Mouse (Mus musculus): Measurements from ENCODE around the gene Tmem246. TPM values are rescaled to one million over a fixed set of nuclear protein-coding genes. Genes with fewer than 3 reads are reported as not detected.

Gene Tmem246
- under 1 TPM in 1 of 2 experiments, not detected in 1; 0.18 TPM for total RNA-seq (2023)

DNA sequence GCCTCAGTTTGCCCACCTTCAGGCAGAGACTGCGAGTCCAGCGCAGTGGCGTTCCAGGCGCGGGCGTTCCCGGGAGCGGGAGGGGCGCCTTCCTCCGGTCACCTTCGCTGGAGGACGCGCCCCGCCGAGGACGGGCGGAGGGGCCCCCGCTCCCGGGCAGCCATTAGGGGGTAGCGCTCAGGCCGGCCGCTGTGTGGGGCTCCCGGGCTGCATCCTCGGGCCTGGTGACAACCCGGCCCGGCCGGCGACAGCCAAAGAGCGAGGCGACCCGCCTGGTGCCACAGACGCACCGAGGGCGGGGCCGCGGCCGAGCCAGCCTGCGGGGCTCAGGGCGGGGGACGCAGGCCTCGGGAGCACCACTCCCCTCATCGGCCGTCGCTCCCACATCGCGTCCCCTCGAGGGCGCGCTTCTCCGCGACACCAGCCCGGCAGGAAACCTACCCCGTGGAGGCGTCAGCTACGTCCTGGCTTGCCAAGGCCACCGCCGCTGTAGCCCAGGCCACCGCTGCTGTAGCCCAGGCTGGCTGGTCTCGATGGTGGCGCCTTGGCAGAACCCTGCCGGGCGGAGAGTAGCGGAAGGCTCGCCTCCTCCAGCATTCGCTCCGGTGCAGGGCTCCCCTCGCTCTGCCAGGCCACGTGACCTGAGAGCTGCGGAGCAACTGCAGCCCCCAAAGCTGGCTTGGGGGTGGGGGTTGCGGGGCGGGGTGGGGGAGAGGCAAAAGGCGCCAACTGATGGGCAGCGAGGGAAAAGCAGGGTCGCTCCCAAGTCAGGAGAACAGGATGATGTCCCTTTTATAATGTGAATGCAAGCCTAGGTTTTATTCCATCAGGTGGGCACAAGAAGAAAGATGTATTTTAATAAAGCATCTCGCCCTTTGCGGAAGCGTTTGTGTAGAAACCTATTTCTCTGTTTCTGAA lies at the start of gene Tmem246:
Gene Tmem246, minus strand, starts transcription at position 694 of the 918 bp plus-strand sequence.

DNA sequence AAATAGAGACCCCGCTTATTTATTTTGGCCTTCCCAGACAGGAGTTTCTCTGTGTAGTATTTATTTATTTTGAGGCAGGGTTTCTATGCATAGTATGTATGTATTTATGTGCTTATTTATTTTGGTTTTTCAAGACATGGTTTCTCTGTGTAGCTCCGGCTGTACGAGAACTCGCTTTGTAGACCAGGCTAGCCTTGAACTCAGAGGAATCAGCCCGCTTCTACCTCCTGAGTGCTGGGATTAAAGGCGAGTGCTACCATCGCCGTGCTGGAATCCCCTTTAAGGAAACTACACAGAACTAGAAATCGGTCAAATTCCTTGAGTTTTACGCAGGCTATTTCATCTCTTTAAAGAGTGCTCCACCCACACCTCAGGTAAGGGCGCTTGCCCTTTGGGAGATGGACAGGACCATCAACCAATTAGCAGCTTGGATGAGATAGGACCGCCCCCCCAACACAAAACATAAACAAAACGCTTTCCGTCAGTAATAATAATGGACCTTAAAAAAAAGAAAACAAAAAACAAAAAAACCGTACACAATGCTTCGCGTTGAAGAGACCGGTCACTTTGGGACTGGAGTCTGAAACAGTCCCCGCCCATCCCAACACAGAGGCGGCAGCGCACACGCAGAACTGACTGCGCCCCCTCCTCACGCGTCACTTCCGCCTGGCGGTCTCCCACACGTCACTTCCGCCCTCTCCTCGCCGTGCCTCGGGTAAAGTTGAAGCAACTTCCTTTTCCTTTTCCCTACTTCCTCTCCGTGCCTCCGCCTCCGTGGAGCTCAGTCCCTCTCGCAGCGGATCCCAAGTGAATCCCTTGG lies 33.9 kb upstream of the Tmem246 start, which contains the start of gene Rnf20:
Gene Rnf20, plus strand, starts transcription at position 688 of the 820 bp plus-strand sequence.

DNA sequence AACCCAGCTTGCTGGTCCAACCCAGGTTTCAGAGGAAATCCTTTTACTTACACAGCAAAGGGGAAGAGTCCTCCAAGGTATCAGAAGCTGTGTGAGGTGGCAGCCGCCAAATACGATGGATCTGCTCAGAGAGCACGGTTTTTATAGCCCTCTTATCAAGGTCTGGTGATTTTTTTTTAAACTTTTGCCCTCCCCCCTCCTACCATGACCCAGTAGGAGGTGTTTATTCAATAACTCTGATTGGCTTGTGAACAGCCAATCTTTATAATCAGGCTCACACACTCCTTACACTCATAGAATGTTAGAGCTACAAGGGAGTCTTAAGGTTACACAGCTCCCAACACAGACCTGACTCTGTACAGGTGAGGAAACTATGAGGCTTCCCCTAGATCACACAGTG lies 48.3 kb downstream of the Tmem246 start, which contains the start of gene Aldob:
Gene Aldob, minus strand, starts transcription at position 164 of the 400 bp plus-strand sequence.

Other genes with a start within 250 kb of the Tmem246 start
- gene Acnat2, start 189.7 kb downstream of the Tmem246 start, total RNA-seq (2023), result not detected
- not detected for gene Acnat1, start 124.0 kb downstream of the Tmem246 start, total RNA-seq (2023)
- gene Baat, start 91.3 kb downstream of the Tmem246 start, total RNA-seq (2023), result not detected
- gene Mrpl50, start 76.8 kb downstream of the Tmem246 start, total RNA-seq (2023), result 10 to 100 TPM; 13.2 to 13.3 TPM
- gene Zfp189, start 76.7 kb downstream of the Tmem246 start, total RNA-seq (2023), result 1 to 10 TPM; 3.8 to 6.0 TPM
- not detected for gene Aldob, start 48.3 kb downstream of the Tmem246 start, total RNA-seq (2023)
- gene Rnf20, start 34.1 kb upstream of the Tmem246 start, total RNA-seq (2023), result 100 to 1,000 TPM; 160 to 162 TPM
- not detected for gene Ppp3r2, start 84.1 kb upstream of the Tmem246 start, total RNA-seq (2023)
- not detected for gene Grin3a, start 247.9 kb upstream of the Tmem246 start, total RNA-seq (2023)

All from T-cell, adult 66 days (primary cell).